Mouse (Mus musculus) liver, adult 2 months (tissue): Measurements from ENCODE around the gene Dtx3. TPM values are rescaled to one million over a fixed set of nuclear protein-coding genes. Genes with fewer than 3 reads are reported as not detected.
"Not testable (repeated sequence)": the region's sequence is repeated elsewhere in the genome, so short reads cannot be mapped to it uniquely, and the experiment has no call there.

Experiments
- DNase-seq: peaks from one replicate; pipeline ENCODE4 v3.0.0-alpha.2; 2011; ENCODE audit warnings: low read depth, low spot score; ENCODE audit errors: extremely low read depth
- H3K27ac ChIP-seq: fragments of 200-500 bp; replicated peaks from 2 replicates; pipeline ENCODE4 v1.5.1; 2012; ENCODE audit warnings: low read depth, mild to moderate bottlenecking, control low read depth, inconsistent platforms, low read length; ENCODE audit not compliant: insufficient read depth
- H3K27me3 ChIP-seq: fragments of 200-500 bp; 2 replicates; pipeline ENCODE4 v1.6.1; 2012; ENCODE audit warnings: mild to moderate bottlenecking, moderate library complexity, low read length, inconsistent platforms; ENCODE audit not compliant: control insufficient read depth, insufficient read depth
- H3K36me3 ChIP-seq: fragments of 200-500 bp; 2 replicates; pipeline ENCODE4 v1.6.1; 2012; ENCODE audit warnings: low read length, inconsistent platforms; ENCODE audit not compliant: control insufficient read depth, insufficient read depth
- H3K4me1 ChIP-seq: fragments of 200-500 bp; 2 replicates; pipeline ENCODE4 v1.6.1; 2011; ENCODE audit warnings: low read length; ENCODE audit not compliant: control insufficient read depth, insufficient read depth
- H3K4me3 ChIP-seq: fragments of 200-500 bp; 2 replicates; pipeline ENCODE4 v1.5.1; 2011; ENCODE audit warnings: low read depth, mild to moderate bottlenecking, control low read depth, low read length, moderate library complexity; ENCODE audit not compliant: insufficient read depth
- H3K79me2 ChIP-seq: fragments of 200-500 bp; 2 replicates; pipeline ENCODE4 v1.6.1; 2012; ENCODE audit warnings: inconsistent platforms, mild to moderate bottlenecking, low read length, moderate library complexity; ENCODE audit not compliant: control insufficient read depth, insufficient read depth
- H3K9ac ChIP-seq: fragments of 200-500 bp; 2 replicates; pipeline ENCODE4 v1.6.1; 2012; ENCODE audit warnings: low read depth, mild to moderate bottlenecking, control low read depth, inconsistent platforms, low read length
- CTCF ChIP-seq: fragments of 200-500 bp; IDR thresholded peaks from 2 replicates; pipeline ENCODE4 v1.5.1; 2011; ENCODE audit warnings: low read depth, low read length, control low read depth
- POLR2A ChIP-seq: fragments of 200-500 bp; IDR thresholded peaks from 2 replicates; pipeline ENCODE4 v1.6.1; 2011; ENCODE audit warnings: low read length, control low read depth; ENCODE audit not compliant: insufficient read depth; ENCODE audit errors: extremely low read depth
- WGBS: fragments of 180-500 bp; shearing (Covaris S2); methylation state at CpG from one replicate; pipeline ENCODE4 v1.1.7; 2018; 5-methylcytosine and 5-hydroxymethylcytosine counted together
- polyA plus RNA-seq: library from polyadenylated mRNA; depleted of rRNA; stranded (reverse); fragments of >200 nt; gene quantifications from 2 replicates; pipeline ENCODE4 v1.2.3, GENCODE M21; 2012
- total RNA-seq: library from RNA; depleted of rRNA; stranded (reverse); fragments of >200 nt; gene quantifications from 2 replicates; pipeline ENCODE4 v1.2.3, GENCODE M21; 2014

Dtx3 gene
- total and polyA plus RNA-seq, 2 experiments: 1.5 to 10.0 TPM

DNA sequence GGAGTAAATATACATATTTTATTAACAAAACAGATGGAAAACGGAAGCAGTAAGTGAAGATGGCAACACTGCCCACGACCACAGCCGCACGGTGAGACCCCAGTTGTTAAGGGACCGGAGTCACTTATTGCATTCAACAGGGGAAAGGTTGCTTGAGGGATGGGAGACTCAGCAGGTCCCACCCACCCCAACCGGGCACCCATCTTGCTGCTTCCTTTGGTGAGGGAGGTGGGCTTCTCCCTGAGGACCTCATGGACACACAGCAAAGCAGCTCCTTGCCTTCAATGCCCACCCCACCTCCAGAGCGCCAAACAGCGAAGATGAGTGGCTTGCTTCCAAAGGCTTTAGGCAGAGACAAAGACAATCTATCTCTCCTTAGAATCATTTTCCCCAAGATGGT is 1.6 kb upstream of the Dtx3 start:
- H3K27ac ChIP-seq: no peak overlapping the region
- no peak for TF ChIP-seq POLR2A
- no peak for TF ChIP-seq CTCF
- H3K36me3 ChIP-seq: peaks cover 5% of the 10 kb centered on the region; the same call in 1 of the 2 replicates
- no peaks in the 10 kb centered on the region for H3K4me1 ChIP-seq
- 93% methylated on average over 8 of the region's 8 CpGs for WGBS
- no peak for DNase-seq
- no peaks in the 10 kb centered on the region for H3K27me3 ChIP-seq
- no peak overlapping the region for H3K4me3 ChIP-seq
- H3K79me2 ChIP-seq: no peaks in the 10 kb centered on the region
- no peak overlapping the region for H3K9ac ChIP-seq

DNA sequence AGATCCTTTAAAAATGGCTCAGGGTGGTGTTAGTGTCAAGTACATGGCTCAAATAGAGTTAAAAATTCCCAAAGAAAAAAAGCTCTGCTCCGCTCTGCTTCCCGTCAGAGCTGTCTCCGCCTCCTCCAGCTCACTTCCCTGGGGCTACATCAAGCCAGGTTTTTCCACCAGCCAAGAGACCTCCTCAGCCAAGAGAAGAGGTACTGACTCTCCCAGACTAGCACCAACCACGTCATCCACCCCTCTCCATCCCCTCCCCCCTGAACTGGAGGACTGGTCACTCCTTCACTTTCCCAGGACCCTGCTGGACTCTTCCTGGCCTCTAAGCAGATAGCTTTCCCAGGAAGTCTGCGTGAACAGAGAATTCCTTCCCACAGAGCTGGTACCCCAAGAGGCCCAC is 864 bp upstream of the Dtx3 start:
- Histone ChIP-seq H3K79me2 (no peaks in the 10 kb centered on the region), H3K4me3 (no peak overlapping the region), H3K9ac (no peak overlapping the region), H3K4me1 (no peaks in the 10 kb centered on the region), H3K36me3 (peaks cover 5% of the 10 kb centered on the region; the same call in 1 of the 2 replicates), H3K27me3 (no peaks in the 10 kb centered on the region), H3K27ac (0 out of 2 replicates have a peak overlapping the region, but pooled peaks have one; percentile 19)
- TF ChIP-seq POLR2A (no peak), CTCF (no peak)
- WGBS: 44% methylated on average over 5 of the region's 5 CpGs
- no peak for DNase-seq

DNA sequence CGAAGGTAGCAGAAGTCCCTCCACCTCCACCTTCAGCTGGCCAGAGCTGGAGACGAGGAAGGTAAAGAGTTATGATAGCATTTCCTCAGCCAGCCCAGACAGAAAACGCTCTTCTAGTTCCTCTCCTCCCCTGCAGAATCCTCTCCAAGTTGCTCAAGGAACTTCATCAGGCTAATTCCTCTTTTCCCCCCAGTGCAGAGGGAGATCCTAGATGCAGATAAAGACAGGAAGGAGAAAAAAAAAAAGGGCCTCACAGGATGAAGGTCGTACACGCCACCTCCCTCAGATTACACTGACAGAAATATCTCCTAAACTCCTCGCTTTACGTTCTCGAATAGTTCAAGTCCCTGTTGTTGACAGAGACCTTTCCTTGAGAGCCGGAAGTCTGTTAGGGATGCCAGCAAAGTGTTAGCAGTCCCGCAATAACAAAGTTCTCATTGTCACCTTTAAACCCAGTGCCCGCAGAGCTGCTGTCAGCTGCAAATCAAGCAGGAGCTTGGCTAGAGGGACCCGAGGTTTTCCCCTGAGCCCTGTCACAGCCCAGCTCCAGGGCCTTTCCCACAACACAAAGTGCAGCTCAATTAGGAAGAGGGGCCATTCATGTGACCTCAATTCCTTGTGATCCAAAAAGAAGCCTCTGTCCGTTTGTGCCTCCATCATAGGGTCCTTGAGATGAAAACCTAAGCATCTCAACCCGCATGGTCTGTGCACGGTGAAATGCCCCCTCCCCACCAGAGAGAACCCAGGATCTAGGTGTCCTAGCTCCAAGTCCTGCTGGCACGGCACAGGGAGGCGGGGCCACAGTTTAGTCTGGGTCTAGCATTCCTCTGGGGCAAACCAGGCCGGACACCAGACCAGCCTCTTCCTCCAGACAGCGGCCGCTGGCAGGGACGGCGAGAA is 850 bp downstream of the Dtx3 start:
- H3K4me1 ChIP-seq: no peaks in the 10 kb centered on the region
- 32% methylated on average over 22 of the region's 22 CpGs for WGBS
- H3K27ac ChIP-seq: no peak overlapping the region
- TF ChIP-seq POLR2A (no peak), CTCF (no peak)
- DNase-seq: no peak
- H3K4me3 ChIP-seq: peak overlapping the region; percentile 77
- no peaks in the 10 kb centered on the region for H3K27me3 ChIP-seq
- H3K9ac ChIP-seq: peak overlapping the region; percentile 78
- no peaks in the 10 kb centered on the region for H3K79me2 ChIP-seq
- H3K36me3 ChIP-seq: no peaks in the 10 kb centered on the region

- TF ChIP-seq CTCF (no peak), POLR2A (no peak)
Measured at GRCm38 (mm10) chr10:127193011-127193410, 2.5 kb downstream of the Dtx3 start.

GRCm38 (mm10) chr10:127192057-127192328 is 3.5 kb downstream of the Dtx3 start:
- not testable (repeated sequence) for H3K36me3 ChIP-seq, H3K27ac ChIP-seq, H3K9ac ChIP-seq, H3K27me3 ChIP-seq, H3K4me3 ChIP-seq, DNase-seq, H3K79me2 ChIP-seq, H3K4me1 ChIP-seq
- WGBS: 62% methylated on average over 1 of the region's 1 CpGs

More at GRCm38 (mm10) chr10:127193011-127193410, 2.5 kb downstream of the Dtx3 start:
- 92% methylated on average over 9 of the region's 9 CpGs for WGBS
- Histone ChIP-seq H3K79me2 (no peaks in the 10 kb centered on the region), H3K36me3 (no peaks in the 10 kb centered on the region), H3K4me1 (no peaks in the 10 kb centered on the region), H3K4me3 (no peak overlapping the region), H3K27me3 (peaks cover 8% of the 10 kb centered on the region), H3K9ac (no peak overlapping the region), H3K27ac (no peak overlapping the region)
- DNase-seq: no peak
